Mouse (Mus musculus) limb, embryonic 15.5 days (tissue): Measurements from ENCODE around the gene Epha6. TPM values are rescaled to one million over a fixed set of nuclear protein-coding genes. Genes with fewer than 3 reads are reported as not detected.

ENCODE experiments used
- ATAC-seq: fragments of 200-750 bp; cut with Nextera tagmentation; 2 replicates; pipeline ENCODE4 v1.8.0; 2017; ENCODE audit warnings: low read depth, moderate TSS enrichment; ENCODE audit not compliant: insufficient number of reproducible peaks, low FRiP score, low TSS enrichment
- H3K27ac ChIP-seq: fragments of 300-500 bp; sonication (generic); 2 replicates; pipeline ENCODE4 v1.5.1; 2015; ENCODE audit warnings: moderate library complexity, mild to moderate bottlenecking, inconsistent platforms
- H3K27me3 ChIP-seq: fragments of 300-500 bp; sonication (generic); 2 replicates; pipeline ENCODE4 v1.6.1; 2015; ENCODE audit warnings: inconsistent platforms
- H3K36me3 ChIP-seq: fragments of 300-500 bp; sonication (generic); 2 replicates; pipeline ENCODE4 v1.6.1; 2015; ENCODE audit warnings: inconsistent platforms
- H3K4me1 ChIP-seq: fragments of 300-500 bp; sonication (generic); 2 replicates; pipeline ENCODE4 v1.6.1; 2015; ENCODE audit warnings: inconsistent platforms
- H3K4me2 ChIP-seq: fragments of 300-500 bp; sonication (generic); 2 replicates; pipeline ENCODE4 v1.6.1; 2015; ENCODE audit warnings: mild to moderate bottlenecking, inconsistent platforms
- H3K4me3 ChIP-seq: fragments of 300-500 bp; sonication (generic); 2 replicates; pipeline ENCODE4 v1.5.1; 2015; ENCODE audit warnings: mild to moderate bottlenecking, inconsistent platforms
- H3K9ac ChIP-seq: fragments of 300-500 bp; sonication (generic); 2 replicates; pipeline ENCODE4 v1.6.1; 2015; ENCODE audit warnings: inconsistent platforms
- H3K9me3 ChIP-seq: fragments of 300-500 bp; sonication (generic); 2 replicates; pipeline ENCODE4 v1.6.1; 2016; ENCODE audit warnings: inconsistent platforms
- WGBS: fragments of 180-500 bp; shearing (Covaris S2); methylation state at CpG from one replicate; pipeline ENCODE4 v1.1.7; 2015; 5-methylcytosine and 5-hydroxymethylcytosine counted together
- polyA plus RNA-seq: library from polyadenylated mRNA; unstranded; fragments of >200 nt; fragmentation: Nextera tagmentation; extraction: Ambion mirVana; gene quantifications from 2 replicates; pipeline ENCODE4 v1.2.1, GENCODE M21; 2015

Gene Epha6
- 0.51 and 0.54 TPM in 2 replicates for polyA plus RNA-seq

DNA sequence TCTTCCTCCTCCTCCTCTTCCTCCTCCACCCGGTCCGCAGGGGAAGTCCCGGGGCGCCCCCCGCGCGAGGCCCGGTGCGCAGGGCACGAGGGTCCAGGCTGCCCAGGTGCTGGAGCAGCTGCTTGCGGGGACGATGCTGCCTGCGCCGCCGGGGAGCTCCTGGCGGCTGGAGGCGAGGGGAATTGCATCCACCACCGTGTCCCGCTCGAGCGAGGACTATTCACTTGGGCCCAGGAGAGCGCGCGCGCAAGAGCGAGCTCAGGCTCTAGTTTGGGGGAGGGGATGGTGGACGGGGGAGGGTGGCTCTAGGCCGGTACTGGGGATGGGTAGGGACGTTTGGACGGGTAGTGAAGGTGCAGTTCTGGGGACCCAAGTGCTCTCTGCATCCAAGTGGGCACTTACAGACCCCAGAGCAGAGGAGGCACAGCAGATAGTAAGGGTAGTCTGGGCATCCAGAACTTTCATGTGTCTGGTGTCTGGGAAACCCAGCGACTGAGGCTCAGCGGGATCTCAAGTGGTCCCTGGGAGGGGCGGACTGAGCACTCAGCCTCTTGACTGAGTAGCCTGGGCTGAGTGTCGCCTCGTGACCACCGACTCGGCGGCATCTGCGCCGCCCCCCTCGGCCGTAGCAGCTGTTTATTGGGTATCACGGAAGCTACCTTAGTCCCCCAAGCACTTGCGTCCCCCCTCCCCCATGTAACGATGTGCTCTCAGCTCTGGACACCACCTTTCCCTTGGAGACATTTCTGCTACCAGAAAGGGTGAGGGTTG is at the start of gene Epha6:
TSS of gene Epha6 (minus strand) at position 471 of the 771 bp plus-strand sequence.
- peak; percentile 55 for ATAC-seq
- Histone ChIP-seq H3K27me3 (peaks cover 38% of the 10 kb centered on the region), H3K4me1 (peaks cover 20% of the 10 kb centered on the region), H3K27ac (no peak within 1 kb of the TSS), H3K4me2 (peak within 1 kb of the TSS; percentile 89), H3K36me3 (no peaks in the 10 kb centered on the region), H3K9ac (no peak within 1 kb of the TSS), H3K9me3 (no peaks in the 10 kb centered on the region), H3K4me3 (peak within 1 kb of the TSS; percentile 46)
- whole genome bisulfite sequencing = under 1% methylated on average over 45 of the region's 45 CpGs

DNA sequence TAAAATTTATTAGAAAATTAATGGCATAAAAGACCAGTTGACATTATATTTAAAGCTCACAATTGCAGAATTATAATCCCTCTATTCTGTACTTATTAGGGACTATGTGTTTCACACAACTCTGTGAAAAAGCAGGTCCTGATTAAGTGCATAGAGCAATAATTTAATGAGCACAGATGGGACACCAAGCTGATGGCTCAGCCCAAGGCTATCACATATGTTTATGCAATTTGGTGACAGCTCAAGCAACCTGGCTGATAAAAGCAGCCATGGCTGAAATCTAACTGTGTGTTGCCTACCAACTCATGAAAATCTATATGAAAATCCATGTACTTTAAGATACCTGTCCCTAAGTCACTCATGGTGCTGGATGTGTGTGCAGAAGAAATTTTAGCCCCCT is 46.4 kb upstream of the Epha6 start:
- no peak overlapping the region for H3K9ac ChIP-seq
- no peaks in the 10 kb centered on the region for H3K36me3 ChIP-seq
- no peak overlapping the region for H3K27ac ChIP-seq
- no peaks in the 10 kb centered on the region for H3K4me1 ChIP-seq
- no peak for ATAC-seq
- no peak overlapping the region for H3K4me3 ChIP-seq
- H3K27me3 ChIP-seq = no peaks in the 10 kb centered on the region
- no peak overlapping the region for H3K4me2 ChIP-seq
- H3K9me3 ChIP-seq = no peaks in the 10 kb centered on the region

- no peak overlapping the region for H3K9ac ChIP-seq
- no peak overlapping the region for H3K4me3 ChIP-seq
- H3K9me3 ChIP-seq = no peaks in the 10 kb centered on the region
- H3K4me1 ChIP-seq = no peaks in the 10 kb centered on the region
- no peaks in the 10 kb centered on the region for H3K27me3 ChIP-seq
- no peak overlapping the region for H3K4me2 ChIP-seq
- ATAC-seq = no peak
- no peak overlapping the region for H3K27ac ChIP-seq
- H3K36me3 ChIP-seq = no peaks in the 10 kb centered on the region
Measured at GRCm38 (mm10) chr16:60628091-60628490, 22.8 kb upstream of the Epha6 start.

DNA sequence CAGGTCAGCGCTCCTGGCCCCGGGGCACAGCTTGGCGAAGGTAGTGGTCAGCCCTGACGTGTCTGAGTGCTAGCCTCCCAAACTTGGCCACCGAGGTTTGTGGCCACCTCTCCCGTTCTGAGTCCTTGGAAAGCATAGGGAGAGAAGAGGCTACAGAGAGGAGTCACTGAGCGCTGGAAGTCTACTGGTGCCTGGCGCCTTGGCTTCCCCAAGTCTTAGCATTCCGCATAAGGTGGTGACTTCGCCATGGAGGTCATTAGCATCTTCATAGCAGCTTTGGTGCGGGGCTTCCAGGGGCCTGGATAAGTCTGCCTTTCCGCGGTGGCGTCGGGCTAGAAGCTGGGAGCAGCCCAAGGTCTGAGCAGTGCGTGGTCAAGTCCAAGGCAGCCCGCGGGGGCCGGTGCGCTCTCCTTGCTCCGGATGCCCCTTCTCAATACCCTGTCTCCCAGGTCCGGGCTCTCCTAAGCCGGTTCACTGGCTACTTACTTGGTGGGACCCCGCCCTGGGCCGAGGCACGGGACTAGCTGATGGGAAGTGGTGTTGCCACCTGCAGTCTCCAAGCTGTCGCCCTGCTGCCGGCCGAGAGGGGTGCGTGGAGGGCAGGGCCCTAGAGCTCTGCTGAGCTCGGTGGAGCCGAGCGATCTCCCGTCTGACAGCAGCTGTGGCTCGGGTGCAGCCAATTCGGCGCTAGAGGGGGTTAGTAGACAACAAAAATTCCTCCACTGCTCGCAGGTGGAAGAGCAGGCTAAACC is 677 bp upstream of the Epha6 start:
- peaks cover 38% of the 10 kb centered on the region for H3K27me3 ChIP-seq
- H3K27ac ChIP-seq = no peak overlapping the region
- under 1% methylated on average over 38 of the region's 38 CpGs for WGBS
- H3K9ac ChIP-seq = no peak overlapping the region
- H3K4me3 ChIP-seq = peak overlapping the region; percentile 46
- H3K9me3 ChIP-seq = no peaks in the 10 kb centered on the region
- no peaks in the 10 kb centered on the region for H3K36me3 ChIP-seq
- H3K4me1 ChIP-seq = peaks cover 20% of the 10 kb centered on the region
- H3K4me2 ChIP-seq = peak overlapping the region; percentile 89
- ATAC-seq = peak; percentile 65; the same call in 1 of the 2 replicates

GRCm38 (mm10) chr16:60604613-60605012 is 718 bp downstream of the Epha6 start:
- H3K27me3 ChIP-seq = peaks cover 38% of the 10 kb centered on the region
- no peak overlapping the region for H3K27ac ChIP-seq
- peak overlapping the region; percentile 46 for H3K4me3 ChIP-seq
- H3K9me3 ChIP-seq = no peaks in the 10 kb centered on the region
- ATAC-seq = no peak
- peaks cover 20% of the 10 kb centered on the region for H3K4me1 ChIP-seq
- no peaks in the 10 kb centered on the region for H3K36me3 ChIP-seq
- 2% methylated on average over 10 of the region's 10 CpGs for WGBS
- H3K4me2 ChIP-seq = peak overlapping the region; percentile 89
- no peak overlapping the region for H3K9ac ChIP-seq

GRCm38 (mm10) chr16:60585322-60585721 is 20.0 kb downstream of the Epha6 start:
- Histone ChIP-seq H3K4me1 (no peaks in the 10 kb centered on the region), H3K27ac (no peak overlapping the region), H3K9me3 (no peaks in the 10 kb centered on the region), H3K4me3 (no peak overlapping the region), H3K9ac (no peak overlapping the region), H3K27me3 (no peaks in the 10 kb centered on the region), H3K4me2 (no peak overlapping the region), H3K36me3 (no peaks in the 10 kb centered on the region)
- 83% methylated on average over 3 of the region's 3 CpGs for WGBS
- no peak for ATAC-seq

- Histone ChIP-seq H3K4me3 (no peak overlapping the region), H3K4me1 (no peaks in the 10 kb centered on the region), H3K9ac (no peak overlapping the region), H3K36me3 (no peaks in the 10 kb centered on the region), H3K27ac (no peak overlapping the region), H3K4me2 (no peak overlapping the region), H3K27me3 (no peaks in the 10 kb centered on the region), H3K9me3 (no peaks in the 10 kb centered on the region)
- no peak for ATAC-seq
- 83% methylated on average over 7 of the region's 7 CpGs for WGBS
Measured at GRCm38 (mm10) chr16:60584695-60585094, 20.6 kb downstream of the Epha6 start.

DNA sequence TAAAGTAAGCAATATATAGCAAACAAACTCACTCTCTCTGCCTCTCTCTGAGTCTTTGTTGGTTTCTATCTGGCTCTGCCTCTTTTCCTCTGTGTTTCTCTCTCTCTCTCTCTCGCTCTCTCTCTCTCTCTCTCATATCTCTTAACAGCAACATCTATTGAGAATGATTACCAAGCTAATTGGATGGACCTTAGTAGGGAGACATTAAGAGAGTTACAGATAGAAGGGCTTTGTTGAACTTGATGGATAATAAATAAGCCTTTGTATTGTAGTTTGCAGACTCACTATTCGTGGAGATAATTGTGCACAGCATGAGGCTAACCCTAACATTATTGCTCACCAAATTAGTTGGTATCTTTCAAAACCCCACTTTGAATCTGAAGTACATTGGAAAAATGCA is 34.8 kb downstream of the Epha6 start:
- Histone ChIP-seq H3K4me1 (no peaks in the 10 kb centered on the region), H3K4me2 (no peak overlapping the region), H3K4me3 (no peak overlapping the region), H3K9ac (no peak overlapping the region), H3K36me3 (no peaks in the 10 kb centered on the region), H3K27me3 (no peaks in the 10 kb centered on the region), H3K9me3 (no peaks in the 10 kb centered on the region), H3K27ac (no peak overlapping the region)
- 70% methylated on average over 2 of the region's 2 CpGs for WGBS
- no peak for ATAC-seq

- Histone ChIP-seq H3K4me1 (no peaks in the 10 kb centered on the region), H3K36me3 (no peaks in the 10 kb centered on the region), H3K27ac (no peak overlapping the region), H3K9me3 (no peaks in the 10 kb centered on the region), H3K27me3 (no peaks in the 10 kb centered on the region), H3K9ac (no peak overlapping the region), H3K4me2 (no peak overlapping the region), H3K4me3 (no peak overlapping the region)
- no peak for ATAC-seq
- WGBS = 67% methylated on average over 4 of the region's 4 CpGs
Measured at GRCm38 (mm10) chr16:60544385-60544784, 60.9 kb downstream of the Epha6 start.

- H3K4me1 ChIP-seq = no peaks in the 10 kb centered on the region
- no peak overlapping the region for H3K4me2 ChIP-seq
- no peaks in the 10 kb centered on the region for H3K36me3 ChIP-seq
- no peaks in the 10 kb centered on the region for H3K27me3 ChIP-seq
- H3K9ac ChIP-seq = no peak overlapping the region
- H3K9me3 ChIP-seq = no peaks in the 10 kb centered on the region
- H3K4me3 ChIP-seq = no peak overlapping the region
- no peak for ATAC-seq
- H3K27ac ChIP-seq = no peak overlapping the region
Measured at GRCm38 (mm10) chr16:60538233-60538632, 67.1 kb downstream of the Epha6 start.

DNA sequence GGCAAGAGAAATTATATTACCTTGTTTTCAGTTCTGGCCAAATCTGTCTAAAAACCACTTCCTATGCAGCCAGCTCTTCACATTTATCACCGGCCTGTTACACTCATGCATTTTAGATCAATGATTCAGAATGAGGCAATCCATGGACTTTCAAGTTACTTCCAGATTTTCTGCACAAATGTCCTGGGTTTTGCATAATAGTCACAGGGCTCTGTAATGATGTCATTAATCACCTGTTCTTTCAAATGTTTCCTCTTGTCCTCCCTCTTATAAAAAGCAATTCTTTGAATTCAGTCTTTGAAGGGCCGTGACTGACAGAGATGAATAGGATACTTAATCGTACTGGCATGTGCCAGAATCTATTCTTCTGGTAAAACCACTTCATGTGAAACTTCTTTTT is 95.6 kb downstream of the Epha6 start:
- no peak overlapping the region for H3K4me2 ChIP-seq
- no peaks in the 10 kb centered on the region for H3K9me3 ChIP-seq
- H3K27ac ChIP-seq = no peak overlapping the region
- no peak for ATAC-seq
- WGBS = 64% methylated on average over 3 of the region's 3 CpGs
- H3K4me1 ChIP-seq = no peaks in the 10 kb centered on the region
- no peak overlapping the region for H3K9ac ChIP-seq
- no peaks in the 10 kb centered on the region for H3K27me3 ChIP-seq
- no peaks in the 10 kb centered on the region for H3K36me3 ChIP-seq
- H3K4me3 ChIP-seq = no peak overlapping the region

DNA sequence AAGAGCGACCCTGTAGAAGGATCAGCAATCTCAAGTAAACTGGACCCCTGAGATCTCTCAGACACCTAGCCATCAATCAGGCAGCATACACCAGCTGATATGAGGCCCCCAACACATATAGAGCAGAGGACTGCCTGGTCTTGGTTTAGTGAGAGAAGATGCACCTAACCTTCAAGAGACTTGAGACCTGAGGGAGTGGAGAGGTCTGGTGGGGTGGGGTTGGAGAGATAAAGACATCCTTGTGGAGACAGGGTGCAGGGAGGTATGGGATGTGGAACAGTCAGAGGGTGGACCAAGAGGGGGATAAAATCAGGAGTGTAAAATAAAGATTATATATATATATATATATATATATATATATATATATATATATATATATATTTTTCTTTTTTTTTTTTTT is 105.8 kb downstream of the Epha6 start:
- Histone ChIP-seq H3K9me3 (no peaks in the 10 kb centered on the region), H3K4me2 (no peak overlapping the region), H3K4me3 (no peak overlapping the region), H3K36me3 (no peaks in the 10 kb centered on the region), H3K9ac (no peak overlapping the region), H3K4me1 (no peaks in the 10 kb centered on the region), H3K27me3 (no peaks in the 10 kb centered on the region), H3K27ac (no peak overlapping the region)
- ATAC-seq = no peak
- WGBS = 94% methylated on average over 1 of the region's 1 CpGs
